Mouse (Mus musculus) left cerebral cortex, adult 2 months (tissue): ENCODE data around the gene Slc7a7. TPM values are rescaled to one million over a fixed set of nuclear protein-coding genes. Genes with fewer than 3 reads are reported as not detected.

Experiments used
- DNase-seq, 2 experiments: peaks; one replicate each; pipeline ENCODE4 v3.0.0; 2021 to 2022; ENCODE audit warnings: low spot score in 2 of 2, mixed read lengths in 1 of 2; ENCODE audit errors: extremely low spot score in 1 of 2
- H3K27ac ChIP-seq: fragments of 200-600 bp; 2 replicates; pipeline ENCODE4 v1.8.1; 2022
- H3K4me3 ChIP-seq: fragments of 200-600 bp; 2 replicates; pipeline ENCODE4 v1.8.1; 2022
- CTCF ChIP-seq: fragments of 200-600 bp; IDR thresholded peaks from 2 replicates; pipeline ENCODE4 v1.8.1; 2022; ENCODE audit warnings: antibody characterized with exemption, mild to moderate bottlenecking, moderate library complexity
- intact Hi-C: fragments of 180-260 bp; cut with DNase I; formaldehyde crosslinking; loops from one replicate; pipeline ENCODE4 v1.15.1; 2025
- total RNA-seq, 2 experiments: library from RNA; stranded (reverse); gene quantifications; 2 replicates each; pipeline ENCODE4 v1.2.3; 2021

The Slc7a7 gene
- total RNA-seq, 2 experiments from 2014 or later = 1.6 to 3.4 TPM

GRCm38 (mm10) chr14:54321556-54322376, 95.8 kb downstream of the Slc7a7 start:
- Histone ChIP-seq H3K4me3 (no peak overlapping the region), H3K27ac (no peak overlapping the region)
- intact Hi-C loops = loop anchor here (10.0 kb wide), 1 partner anchor 257 kb away; no protein-coding TSS in a partner anchor
- no peak for TF ChIP-seq CTCF
- no peak for DNase-seq

Other genes with a start within 250 kb of the Slc7a7 start
- gene Dad1, start 163.7 kb downstream of the Slc7a7 start, total RNA-seq = 100 to 1,000 TPM; 106 to 115 TPM
- gene Abhd4, start 163.6 kb downstream of the Slc7a7 start, total RNA-seq = 10 to 100 TPM; 46.7 to 49.3 TPM
- not detected for gene Olfr49, start 132.8 kb downstream of the Slc7a7 start, total RNA-seq
- 10 to 100 TPM; 49.1 to 51.1 TPM for gene Oxa1l, start 56.9 kb downstream of the Slc7a7 start, total RNA-seq
- gene Mrpl52, start 9.1 kb upstream of the Slc7a7 start, total RNA-seq = 10 to 100 TPM; 78.6 to 79.2 TPM
- gene Mmp14, start 13.8 kb upstream of the Slc7a7 start, total RNA-seq = 10 to 100 TPM; 10.3 to 13.8 TPM
- 10 to 100 TPM; 18.9 to 25.0 TPM for gene Lrp10, start 46.4 kb upstream of the Slc7a7 start, total RNA-seq
- 1 to 10 TPM; 3.2 to 7.2 TPM for gene Rem2, start 58.3 kb upstream of the Slc7a7 start, total RNA-seq
- gene Prmt5, start 99.7 kb upstream of the Slc7a7 start, total RNA-seq = 10 to 100 TPM; 46.5 to 48.3 TPM
- gene Haus4, start 136.8 kb upstream of the Slc7a7 start, total RNA-seq = 1 to 10 TPM; 2.2 to 2.7 TPM
- gene Ajuba, start 159.8 kb upstream of the Slc7a7 start, total RNA-seq = 1 to 10 TPM; 1.3 to 2.8 TPM
- gene 4931414P19Rik, start 188.2 kb upstream of the Slc7a7 start, total RNA-seq = 1 to 10 TPM; 8.3 to 9.0 TPM
- gene Psmb5, start 200.2 kb upstream of the Slc7a7 start, total RNA-seq = 100 to 1,000 TPM; 166 to 167 TPM
- not detected for gene Psmb11, start 203.7 kb upstream of the Slc7a7 start, total RNA-seq
- gene Gm17606, start 223.2 kb upstream of the Slc7a7 start, total RNA-seq = not detected
- gene Cdh24, start 223.6 kb upstream of the Slc7a7 start, total RNA-seq = 10 to 100 TPM in 1 of 2 experiments, 1 to 10 TPM in 1; 8.2 to 11.3 TPM